Mouse (Mus musculus) adipocyte (in vitro differentiated cells): ENCODE data around the gene Lrrc29.
"Not testable (repeated sequence)": the region's sequence is repeated elsewhere in the genome, so short reads cannot be mapped to it uniquely, and the experiment has no call there.

ENCODE experiments used
- DNase-seq: peaks from one replicate; pipeline ENCODE4 v3.0.0-alpha.2; 2016; ENCODE audit warnings: low spot score

Lrrc29 gene

DNA sequence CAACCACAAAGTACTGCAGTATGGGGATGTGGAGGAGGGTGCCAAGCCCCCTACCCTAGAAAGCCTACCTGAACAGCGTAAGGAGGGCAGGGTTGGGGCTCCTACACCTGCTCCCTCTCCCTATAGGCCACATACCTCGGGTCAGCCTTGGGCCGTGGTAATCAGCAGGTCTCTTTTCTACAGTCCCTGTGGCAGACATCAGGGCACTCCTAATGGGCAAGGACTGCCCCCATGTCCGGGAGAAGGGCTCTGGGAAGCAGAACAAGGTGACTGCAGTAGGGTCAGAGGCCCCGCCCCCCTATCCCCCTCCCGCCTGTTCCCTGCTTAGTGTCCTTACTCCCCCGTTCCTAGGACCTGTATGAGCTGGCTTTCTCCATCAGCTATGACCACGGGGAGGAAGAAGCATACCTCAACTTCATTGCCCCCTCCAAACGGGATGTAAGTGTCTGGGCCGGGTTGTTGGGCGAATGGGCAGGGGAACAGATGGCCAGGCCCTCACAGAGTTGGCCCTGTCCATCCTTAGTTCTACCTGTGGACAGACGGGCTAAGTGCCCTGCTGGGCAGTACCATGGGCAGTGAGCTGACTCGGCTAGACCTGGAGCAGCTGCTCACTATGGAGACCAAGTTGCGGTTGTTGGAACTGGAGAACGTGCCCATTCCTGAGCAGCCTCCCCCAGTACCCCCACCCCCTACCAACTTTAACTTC, 16.8 kb downstream of the Lrrc29 start:
- DNase-seq: no peak

DNA sequence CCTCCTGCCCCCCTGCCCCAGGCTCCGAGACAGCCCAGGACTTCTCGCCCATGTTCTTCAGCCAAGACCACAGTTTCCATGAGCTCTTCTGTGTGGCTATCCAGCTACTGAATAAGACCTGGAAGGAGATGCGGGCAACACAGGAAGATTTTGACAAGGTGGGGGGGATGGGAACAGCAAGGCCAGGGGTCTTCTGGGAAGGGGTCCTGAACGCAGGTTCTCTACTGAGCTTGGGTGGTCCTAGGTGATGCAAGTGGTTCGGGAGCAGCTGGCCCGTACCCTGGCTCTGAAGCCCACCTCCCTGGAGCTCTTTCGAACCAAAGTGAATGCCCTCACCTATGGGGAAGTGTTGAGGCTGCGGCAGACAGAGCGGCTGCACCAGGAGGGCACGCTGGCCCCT, 17.6 kb downstream of the Lrrc29 start:
- DNase-seq: no peak

DNA sequence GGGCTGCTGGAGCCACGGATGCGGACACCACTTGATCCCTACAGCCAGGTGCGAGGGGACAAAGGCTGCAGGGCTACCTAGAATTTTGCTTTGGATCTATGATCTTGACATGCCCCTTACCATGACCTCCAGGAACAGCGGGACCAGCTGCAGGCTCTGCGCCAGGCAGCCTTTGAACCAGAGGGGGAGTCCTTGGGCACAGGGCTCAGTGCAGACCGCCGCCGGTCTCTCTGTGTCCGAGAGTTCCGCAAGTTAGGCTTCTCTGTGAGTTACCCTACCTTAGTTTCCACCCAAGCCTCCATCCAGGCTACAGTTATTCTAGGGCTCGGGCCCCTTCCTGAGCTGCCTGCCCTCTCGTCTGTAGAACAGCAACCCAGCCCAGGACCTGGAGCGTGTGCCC, 18.4 kb downstream of the Lrrc29 start:
- no peak for DNase-seq

DNA sequence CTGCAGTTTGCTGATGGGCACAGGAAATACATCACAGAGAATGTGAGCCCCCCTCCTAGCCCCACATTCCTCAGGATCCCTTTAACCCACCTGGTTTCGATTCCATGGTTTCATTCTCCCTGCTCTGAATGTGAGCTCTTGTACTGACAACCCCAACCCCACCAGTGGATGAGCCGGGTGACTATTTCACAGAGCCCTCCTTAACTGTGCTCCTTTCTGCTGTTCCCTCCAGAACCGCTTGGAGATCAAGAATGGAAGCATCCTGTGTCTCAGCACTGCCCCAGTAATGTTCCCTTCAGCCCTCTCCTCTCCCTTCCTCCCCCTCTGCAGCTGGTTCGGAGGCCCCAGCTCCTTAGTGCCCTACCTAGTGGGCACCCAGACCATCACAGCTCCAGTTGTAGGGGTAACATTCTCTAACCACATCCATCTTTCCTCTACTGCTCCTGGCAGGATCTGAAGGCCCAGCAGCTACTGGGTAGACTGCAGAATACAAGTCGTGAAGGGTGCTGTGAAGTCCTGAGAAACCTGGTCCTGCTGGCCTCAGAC, 19.9 kb downstream of the Lrrc29 start:
- DNase-seq: no peak

DNA sequence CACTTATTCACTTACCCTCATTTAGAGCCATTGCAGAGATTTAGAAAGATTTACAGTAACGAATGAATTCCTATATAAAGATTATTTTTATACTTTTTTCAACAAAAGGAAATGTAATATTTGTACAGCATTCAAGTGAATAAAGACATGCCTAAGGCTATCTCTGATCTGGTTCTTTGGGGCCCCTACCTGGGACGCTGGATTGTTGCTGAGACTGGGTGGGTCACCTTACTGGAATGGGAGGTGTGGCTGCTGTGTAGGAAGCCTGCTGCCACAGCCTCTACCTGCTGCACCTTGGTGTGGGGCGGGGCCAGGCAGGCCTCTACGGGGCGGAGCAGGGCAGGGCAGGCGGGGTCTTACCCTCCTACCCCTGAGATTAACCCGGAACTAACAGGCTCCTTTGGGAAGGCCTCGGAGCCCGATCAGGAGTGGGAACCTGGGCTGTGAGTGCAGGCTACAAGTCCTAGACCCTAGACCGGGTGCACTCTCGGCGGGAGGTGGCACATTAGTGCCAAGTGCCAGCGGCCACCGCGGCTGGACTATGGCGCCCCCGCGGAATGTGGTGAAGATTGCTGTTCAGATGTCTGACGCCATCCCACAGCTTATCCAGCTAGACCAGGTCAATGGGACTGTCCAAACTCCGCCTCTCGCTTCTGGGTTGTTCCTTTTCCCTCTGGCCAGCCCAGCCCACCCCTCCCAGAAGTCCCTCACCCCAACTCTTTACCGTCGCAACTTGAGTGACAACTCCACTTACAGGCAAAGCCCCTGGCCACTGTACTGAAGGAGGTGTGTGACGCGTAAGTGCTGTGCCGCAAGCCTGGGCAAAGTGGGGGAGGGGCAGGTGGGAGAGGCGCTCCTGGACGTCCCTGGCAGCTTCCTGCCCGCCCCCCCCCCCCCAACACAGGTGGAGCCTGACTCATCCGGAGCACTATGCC, 20.6 kb downstream of the Lrrc29 start, which contains the start of gene Elmo3:
Gene Elmo3 (plus strand): TSS at position 391 of the 935 bp plus-strand sequence.
- DNase-seq: no peak

DNA sequence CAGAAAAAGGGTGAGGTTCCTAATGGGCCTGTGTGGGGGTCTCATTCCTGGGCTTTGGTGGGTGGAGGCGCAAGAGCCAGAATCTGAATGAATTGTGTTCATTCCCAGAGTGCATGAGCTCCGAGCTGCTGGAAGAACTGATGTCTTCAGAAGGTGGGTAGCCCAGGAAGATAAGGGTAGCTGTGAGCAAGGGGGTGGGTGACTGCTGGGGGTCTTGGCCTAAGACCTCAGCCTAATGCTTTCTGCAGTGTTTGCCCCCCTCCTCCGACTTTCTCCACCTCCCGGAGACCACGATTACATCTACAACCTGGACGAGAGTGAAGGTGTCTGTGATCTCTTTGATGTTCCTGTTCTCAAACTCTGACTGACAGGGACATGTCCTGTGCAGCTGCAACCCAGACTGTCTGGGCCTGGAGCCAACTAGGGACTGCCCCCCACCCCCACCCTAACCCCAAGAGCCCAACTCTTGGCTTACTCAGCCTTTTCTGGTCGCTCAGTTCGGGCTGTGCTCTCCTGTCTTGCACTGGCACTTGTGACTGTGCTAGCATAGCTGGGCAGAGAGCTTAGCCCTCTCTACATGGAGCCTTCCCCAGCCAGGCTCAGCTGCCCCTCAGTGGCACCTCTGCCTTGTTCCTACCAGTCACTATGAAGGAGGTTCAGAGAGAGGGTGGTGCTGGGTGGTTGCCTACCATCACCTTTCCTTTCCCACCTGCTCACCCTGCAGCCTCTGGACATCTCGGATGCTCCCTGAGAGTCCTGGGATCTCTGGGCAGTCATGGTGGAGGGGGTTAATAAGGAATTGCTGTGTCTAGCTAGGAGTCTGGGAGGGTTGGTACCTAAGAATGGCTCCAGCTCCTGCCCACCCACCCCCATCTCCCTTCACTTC, 21.5 kb downstream of the Lrrc29 start:
- DNase-seq: peak; percentile 76

DNA sequence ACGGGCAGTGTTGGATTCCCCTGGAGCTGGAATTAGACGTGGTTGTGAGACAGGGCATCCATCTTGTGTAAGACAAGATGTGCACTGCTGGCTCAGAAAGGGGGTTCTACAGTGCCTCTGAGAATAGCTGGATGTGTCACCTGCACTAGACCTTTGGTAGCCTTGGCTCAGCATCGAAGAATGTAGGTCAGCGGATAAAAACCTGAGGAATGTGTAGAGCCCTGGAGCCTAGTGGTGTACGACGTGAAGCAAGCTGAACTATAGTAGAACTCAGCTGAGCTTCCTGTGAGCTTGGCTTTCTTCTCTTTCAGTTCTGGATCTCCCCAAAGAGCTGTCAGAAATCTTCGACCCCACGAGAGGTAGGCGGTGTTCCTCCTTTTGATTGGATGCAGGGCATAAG, 22.2 kb downstream of the Lrrc29 start:
- no peak for DNase-seq

DNA sequence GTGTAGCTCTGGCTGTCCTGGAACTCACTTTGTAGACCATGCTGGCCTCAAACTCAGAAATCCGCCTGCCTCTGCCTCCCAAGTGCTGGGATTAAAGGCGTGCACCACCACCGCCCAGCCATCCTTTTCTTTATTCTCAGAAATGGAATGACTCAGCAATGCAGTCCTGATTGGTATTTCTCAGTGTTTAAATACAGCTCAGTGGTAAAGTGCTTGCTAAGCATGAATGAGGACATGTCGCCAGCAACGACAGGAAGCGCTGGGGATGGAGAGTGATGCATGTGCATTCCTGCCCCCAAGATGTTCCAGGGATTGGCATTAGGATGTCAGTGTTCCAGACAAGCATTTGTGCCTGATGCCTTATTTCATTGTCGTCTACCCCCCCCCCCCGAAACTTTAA, 22.7 kb downstream of the Lrrc29 start:
- DNase-seq: no peak

DNA sequence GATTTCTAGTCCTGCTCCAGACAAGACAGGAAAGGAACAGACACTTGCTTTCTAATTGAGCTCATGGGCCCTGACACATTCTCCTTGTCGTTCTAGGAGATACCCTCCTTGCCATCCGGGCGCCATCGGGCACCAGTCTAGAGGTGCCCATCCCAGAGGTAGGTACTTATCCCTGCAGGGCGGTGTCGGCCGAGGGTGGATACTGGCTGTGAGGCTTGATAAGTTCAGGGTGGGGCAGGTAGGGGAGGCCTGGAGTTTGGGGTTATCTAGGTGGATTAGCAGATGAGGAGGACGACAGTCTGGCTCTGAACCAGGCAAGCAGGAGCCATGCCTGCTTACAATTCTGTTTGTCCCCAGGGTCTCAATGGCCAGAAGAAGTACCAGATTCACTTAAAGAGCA, 26.1 kb downstream of the Lrrc29 start:
- DNase-seq: no peak

DNA sequence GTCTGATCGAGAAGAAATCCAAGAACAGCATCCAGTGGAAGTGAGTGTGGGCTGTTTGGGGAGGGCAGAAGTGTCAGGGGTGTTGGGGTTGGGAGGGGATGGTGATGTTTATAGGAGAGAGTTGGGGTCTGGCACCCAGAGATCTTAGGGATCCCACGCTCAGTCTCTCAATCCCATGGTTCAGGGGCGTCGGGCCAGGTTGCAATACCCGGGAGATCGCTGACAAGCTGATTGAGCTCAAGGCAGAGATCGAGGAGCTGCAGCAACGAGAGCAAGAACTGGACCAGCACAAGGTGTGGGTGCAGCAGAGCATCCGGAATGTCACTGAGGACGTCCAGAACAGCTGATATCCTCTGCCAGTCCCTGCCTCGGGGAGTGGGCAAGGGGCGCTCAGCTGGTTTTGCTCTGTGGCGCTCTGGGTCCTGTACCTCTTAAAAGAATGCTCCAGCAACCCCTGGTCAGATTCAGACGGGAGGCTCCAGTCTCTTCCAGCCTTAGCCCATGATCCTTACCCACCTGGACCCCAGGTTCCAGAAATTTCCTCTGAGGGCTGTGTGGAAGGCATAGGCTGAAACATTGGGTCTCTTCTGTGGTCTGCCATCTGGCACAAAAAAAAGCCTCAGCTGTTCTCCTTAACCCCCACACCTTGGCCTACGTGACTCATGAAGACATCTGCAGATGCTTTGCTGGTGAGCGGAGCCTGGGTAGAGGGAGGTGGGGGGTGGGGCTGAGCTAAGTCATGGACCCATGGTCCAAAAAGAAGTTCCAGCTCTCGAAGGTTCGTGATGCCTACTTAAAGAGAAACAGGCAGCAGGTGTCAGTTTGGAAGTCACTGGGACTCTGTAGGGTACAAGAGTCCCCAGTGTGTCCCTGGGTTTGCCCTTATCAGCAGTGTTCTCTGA, 27.5 kb downstream of the Lrrc29 start:
- no peak for DNase-seq

DNA sequence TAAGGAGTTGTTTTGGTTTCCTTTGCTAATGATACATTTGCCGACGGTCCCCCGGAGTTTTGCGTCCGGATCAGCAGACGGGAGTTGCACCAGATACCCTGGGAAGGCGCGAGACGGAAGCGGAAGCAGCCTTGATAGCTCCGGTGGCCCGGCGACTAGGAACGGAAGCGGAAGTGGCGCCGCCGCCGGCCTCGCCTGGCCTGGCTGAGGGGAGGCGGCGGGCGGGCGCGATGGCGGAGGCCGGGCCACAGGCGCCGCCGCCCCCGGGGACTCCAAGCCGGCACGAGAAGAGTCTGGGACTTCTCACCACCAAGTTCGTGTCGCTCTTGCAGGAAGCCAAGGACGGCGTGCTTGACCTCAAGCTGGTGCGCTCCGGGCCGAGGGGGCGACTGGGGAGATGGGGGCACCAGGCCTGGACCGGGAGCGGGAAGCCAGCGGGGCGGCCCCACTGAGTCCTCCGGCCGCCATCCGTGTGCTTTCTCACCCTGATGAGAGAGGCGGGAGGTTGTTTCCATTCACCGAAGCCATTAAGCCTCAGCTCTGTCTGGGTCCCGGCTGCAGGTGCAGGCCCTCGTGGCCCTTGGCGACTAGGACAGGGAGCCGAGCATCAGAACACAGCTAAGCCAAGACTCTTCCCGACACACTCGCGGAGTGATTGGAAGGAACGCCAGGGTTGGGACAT, 28.4 kb downstream of the Lrrc29 start, which contains the start of gene E2f4:
Gene E2f4 (plus strand): TSS at position 153 of the 682 bp plus-strand sequence.
- DNase-seq: peak; percentile 95

DNA sequence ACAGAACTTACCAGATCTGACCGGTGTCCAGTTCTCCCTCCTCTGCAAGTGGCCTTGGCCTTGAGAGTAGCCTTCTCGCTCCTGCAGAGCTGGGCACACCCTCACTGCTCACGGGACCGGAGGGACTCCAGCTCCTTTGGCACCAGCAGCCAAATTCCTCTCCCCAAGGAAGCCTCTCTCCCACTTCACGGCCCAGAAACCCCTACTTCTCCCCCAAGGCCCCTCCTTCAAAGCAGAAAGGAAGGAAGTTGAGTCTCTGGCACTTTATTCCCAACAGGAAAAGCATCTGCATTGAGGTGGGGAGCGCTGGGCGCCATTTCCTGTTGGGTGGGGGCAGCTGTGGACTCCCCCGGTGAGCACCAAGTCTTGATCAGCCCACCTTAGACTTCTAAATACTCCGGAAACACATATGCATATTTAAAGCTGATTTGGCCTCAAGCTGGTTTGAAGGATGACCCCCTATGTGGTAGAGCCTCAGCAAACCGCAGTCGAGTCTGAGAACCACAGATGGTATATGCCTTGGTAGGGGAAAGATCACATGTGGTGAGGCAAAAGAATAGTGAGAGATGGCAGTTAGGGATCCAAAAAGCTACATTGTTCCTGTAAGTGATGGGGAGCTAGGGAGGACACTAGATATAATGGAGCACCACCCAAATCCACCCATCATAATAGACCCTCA, 30.0 kb downstream of the Lrrc29 start, which contains the start of gene Exoc3l:
Gene Exoc3l (minus strand): TSS at position 207 of the 679 bp plus-strand sequence.
- no peak for DNase-seq

DNA sequence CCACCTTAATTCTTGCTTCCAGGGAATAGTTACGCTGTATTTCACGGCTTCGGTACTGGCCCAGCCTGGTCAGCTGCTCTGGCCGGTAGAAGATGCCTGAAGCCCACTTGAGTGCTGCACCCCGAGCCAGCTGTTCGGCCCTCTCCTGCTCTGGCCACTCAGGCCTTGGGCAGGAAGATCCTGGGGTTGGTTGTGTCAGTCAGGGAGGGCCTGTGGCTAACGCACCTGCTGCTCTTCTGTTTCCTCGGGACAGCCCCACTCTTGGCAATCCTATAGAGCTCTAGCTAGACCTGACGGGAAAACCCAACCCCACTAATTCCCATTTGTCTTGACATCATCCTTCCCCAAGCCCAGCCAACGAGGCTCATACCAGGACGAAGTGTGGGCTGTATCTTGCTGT, 30.8 kb downstream of the Lrrc29 start:
- no peak for DNase-seq

DNA sequence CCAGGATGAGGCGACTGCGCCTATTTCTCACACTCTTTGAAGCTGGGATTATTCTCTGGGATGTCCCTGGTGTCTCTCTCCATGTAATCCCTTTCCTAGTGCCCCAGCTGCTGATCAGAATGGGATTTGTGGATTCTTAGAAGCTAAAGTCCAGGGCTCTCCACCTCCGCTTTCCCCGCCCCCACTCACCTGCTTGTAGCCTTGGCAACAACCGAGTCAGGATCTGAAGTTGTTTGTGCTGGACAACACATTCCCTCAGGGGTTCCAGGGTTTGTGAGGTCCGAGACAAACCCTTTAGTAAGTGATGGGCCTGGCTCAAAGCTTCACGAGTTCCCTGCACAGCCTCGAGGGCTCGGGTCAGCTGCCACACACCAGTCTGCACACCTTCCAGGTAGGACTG, 31.3 kb downstream of the Lrrc29 start:
- DNase-seq: no peak

DNA sequence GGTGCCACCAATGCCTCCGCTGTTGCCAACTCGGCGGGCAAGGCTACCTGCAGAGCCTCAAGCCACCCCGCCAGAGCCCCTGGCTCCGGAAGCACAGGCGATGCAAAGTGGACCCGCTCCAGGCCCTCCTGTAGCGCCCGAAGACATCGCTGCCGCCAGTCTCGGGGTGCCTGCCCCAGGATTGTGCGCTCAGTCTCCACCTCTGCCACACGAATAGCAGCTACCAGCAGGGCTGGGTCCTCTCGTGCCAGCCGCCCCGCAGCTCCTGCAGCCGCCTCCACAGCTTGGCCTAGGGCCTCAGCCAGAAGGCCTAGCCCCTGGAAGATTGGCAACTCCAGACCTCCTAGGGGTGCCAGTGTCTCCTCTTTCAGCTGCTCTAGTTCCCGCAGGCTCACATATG, 32.7 kb downstream of the Lrrc29 start:
- DNase-seq: no peak

DNA sequence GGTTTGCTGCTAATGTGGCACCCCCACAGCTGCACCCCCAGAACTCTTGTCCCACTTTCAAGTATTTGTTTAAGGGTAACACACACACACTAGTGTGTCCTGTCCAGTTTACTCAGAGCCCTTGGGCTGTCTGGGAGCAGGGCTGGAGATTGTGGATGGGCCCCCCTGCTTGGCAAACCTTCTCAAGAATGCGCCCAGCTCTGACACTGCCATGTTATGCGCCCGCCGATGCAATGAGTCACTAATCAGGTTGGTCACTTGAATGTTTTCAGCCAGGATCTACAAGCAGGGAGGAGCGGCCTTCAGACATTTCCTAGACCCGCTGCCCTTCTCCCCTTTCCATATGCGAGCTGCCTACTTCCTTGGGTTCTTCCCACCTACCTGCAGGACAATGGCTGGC, 33.6 kb downstream of the Lrrc29 start:
- no peak for DNase-seq

DNA sequence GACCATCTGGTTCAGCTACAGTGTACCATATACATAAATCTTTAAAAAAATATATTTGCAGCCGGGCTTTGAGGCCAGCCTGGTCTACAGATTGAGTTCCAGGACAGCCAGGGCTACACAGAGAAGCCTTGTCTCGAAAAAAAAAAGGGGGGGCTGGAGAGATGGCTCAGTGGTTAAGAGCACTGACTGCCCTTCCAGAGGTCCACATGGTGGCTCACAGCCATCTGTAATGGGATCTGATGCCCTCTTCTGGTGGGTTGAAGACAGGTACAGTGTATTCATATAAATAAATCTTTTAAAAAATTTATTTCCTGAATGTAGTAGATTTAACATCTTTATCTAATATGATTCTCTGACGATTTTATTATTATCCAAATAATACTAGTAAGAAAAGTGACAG, 34.3 kb downstream of the Lrrc29 start:
- not testable (repeated sequence) for DNase-seq

DNA sequence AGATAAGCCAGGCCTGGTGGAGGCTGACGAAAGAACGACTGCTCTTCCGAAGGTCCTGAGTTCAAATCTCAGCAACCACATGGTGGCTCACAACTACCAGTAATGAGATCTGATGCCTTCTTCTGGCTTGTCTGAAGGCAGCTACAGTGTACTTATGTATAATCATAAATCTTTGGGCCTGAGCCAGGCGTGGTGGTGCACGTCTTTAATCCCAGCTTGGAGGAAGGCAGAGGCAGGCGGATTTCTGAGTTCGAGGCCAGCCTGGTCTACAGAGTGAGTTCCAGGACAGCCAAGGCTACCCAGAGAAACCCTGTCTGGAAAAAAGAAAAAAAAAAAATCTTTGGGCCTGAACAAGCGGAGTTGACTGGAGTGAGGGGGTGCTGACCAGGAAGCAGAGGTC, 34.7 kb downstream of the Lrrc29 start:
- not testable (repeated sequence) for DNase-seq

DNA sequence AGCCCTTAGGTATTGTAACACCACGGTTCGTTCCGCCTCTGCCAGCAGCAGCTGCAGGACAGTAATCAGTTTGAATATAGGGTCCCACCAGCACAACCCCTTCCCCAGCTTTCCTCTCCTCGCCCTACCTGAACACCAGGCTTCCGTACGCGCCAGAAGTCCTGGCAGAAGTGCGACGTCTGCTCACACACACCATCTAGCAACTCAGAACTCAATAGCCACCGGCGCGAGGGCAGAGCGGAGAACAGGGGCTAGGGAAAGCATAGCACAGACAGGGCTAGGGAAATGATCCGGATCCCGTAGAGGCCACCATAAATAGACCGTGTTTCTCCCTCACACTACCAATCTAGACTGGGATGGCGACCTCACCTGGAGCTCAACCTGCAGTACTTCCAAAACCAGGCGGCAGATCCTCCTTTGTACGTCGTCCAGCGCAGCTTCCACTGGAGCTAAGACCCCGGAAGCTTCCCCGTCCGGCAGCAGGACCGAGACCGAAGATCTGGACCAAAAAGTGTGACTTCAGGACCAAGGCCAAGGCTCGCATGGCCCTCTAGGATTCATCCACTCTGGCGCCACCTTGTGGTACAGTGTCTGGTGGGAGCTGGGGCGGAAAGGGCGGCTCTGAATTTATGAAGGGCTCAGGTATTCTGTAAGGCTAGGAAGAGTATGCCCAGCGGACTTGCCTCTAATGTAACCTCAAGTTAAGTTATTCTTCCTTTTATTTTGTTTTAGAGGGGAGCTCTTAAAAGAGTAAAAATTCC, 35.3 kb downstream of the Lrrc29 start:
- DNase-seq: peak; percentile 95
